Mouse (Mus musculus): ENCODE measurements at regions not wholly inside any gene's neighbourhood (a gene's known extent, or its start where the extent isn't known, plus 50 kb on each side); places are given as distances from the start of the nearest gene placed in this dataset.

GRCm38 (mm10) chrX:146558606-146559005 lies 403.7 kb upstream of the Htr2c start:
- no peak for DNase-seq
- no peak overlapping the region for H3K27ac ChIP-seq (ENCODE audit: low read depth)
- H3K36me3 ChIP-seq (replicated peaks; ENCODE audit: insufficient read depth, low read length), result no peaks in the 10 kb centered on the region
- 34% methylated on average over 2 of the region's 2 CpGs for WGBS (ENCODE audit: insufficient replicate concordance)
- no peaks in the 10 kb centered on the region for H3K27me3 ChIP-seq (ENCODE audit: insufficient read depth, low read length)
- TF ChIP-seq EP300 (IDR thresholded peaks at IDR 0.05; ENCODE audit: low read depth), result no peak
- no peak for TF ChIP-seq CTCF (IDR thresholded peaks at IDR 0.05; ENCODE audit: low read depth)
- no peaks in the 10 kb centered on the region for H3K9me3 ChIP-seq (ENCODE audit: low read length)
- no peak for ATAC-seq
- no peak overlapping the region for H3K4me2 ChIP-seq (ENCODE audit: low read depth, low read length)
- no peak overlapping the region for H3K9ac ChIP-seq (replicated peaks)
- H3K4me3 ChIP-seq (ENCODE audit: low read depth, low read length), result no peak overlapping the region
- no peaks in the 10 kb centered on the region for H3K4me1 ChIP-seq (ENCODE audit: insufficient read depth)
